Mouse (Mus musculus): ENCODE data around the gene Apom. TPM values are rescaled to one million over a fixed set of nuclear protein-coding genes. Genes with fewer than 3 reads are reported as not detected.

Gene Apom
- polyA plus RNA-seq, 1 experiment: 0.55 TPM

DNA sequence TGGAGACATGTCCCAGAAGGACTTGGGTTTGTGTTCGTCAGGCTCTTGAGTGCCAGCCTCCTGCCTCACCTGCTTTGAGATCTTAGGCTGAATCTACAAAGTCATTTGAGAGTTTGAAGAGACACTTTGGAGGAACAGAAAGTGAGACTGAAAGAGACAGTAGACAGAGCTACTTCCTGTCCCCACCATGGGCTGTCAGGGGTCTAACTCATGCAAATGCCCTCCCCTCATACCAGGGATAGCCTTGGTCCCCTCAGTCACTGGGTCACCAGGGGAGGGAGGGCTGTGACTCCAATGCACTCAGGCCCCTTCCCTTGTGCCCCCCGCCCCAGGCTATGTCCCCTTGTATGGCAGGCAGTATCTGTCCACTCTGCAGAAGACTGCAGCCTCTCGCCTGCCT, 41.5 kb upstream of the Apom start:
- peak overlapping the region; percentile 87 for H3K27ac ChIP-seq (ENCODE audit: control insufficient read depth, insufficient read depth, low read length)
- TF ChIP-seq POLR2A (IDR thresholded peaks at IDR 0.05; ENCODE audit: control insufficient read depth, extremely low read depth, insufficient read depth, low read length, poor library complexity) (no peak), CTCF (IDR thresholded peaks at IDR 0.05; ENCODE audit: borderline replicate concordance, control insufficient read depth, extremely low read depth, insufficient read depth, low read length, poor library complexity) (no peak)
- no peak for DNase-seq
- 56% methylated on average over 3 of the region's 3 CpGs for WGBS
- peaks cover 28% of the 10 kb centered on the region for H3K4me1 ChIP-seq (replicated peaks; ENCODE audit: control insufficient read depth, insufficient read depth, low read length)
- no peaks in the 10 kb centered on the region for H3K36me3 ChIP-seq (ENCODE audit: control insufficient read depth, insufficient read depth, low read length)
- H3K27me3 ChIP-seq (ENCODE audit: control insufficient read depth, insufficient read depth, low read length): no peaks in the 10 kb centered on the region
- H3K4me3 ChIP-seq (ENCODE audit: control insufficient read depth, insufficient read depth, low read length): no peak overlapping the region

DNA sequence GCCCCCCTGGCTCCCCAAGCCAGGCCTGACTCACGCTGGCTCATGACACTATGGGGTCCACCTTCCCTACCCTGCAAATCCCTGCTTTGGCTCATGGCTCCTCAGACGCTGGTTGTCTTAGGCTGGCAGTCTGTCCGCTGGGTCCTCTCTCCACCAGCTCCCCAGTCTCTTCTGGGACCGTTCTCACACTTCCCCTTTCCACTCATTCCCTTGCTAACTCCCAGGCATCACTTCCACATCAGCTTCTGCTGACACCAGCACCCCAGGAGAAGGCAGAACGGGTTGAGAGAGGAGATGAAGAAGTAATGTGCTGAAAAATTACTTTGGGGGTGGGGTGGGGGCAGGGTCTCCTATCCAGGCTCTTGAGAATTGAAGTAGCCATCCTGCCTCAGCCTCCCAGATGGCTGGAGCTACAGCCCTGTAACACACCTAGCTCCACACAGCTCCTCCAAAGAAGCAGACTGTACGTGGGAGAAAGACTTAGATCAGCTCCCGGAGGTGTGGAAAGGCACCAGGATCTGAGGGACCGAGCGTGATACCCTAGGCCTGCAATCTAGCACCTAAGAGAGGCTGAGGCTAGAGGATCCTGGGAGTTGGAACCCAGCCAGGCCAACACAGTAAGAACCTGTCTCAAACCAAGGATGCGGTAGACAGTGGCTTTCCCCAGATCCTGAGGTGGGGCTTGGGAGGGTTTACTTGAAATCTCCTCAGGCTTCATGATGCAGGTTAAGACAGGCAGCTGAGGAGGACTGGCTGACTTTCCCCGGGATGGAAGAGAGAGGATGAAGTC, 40.8 kb upstream of the Apom start:
- Histone ChIP-seq H3K4me1 (replicated peaks; ENCODE audit: control insufficient read depth, insufficient read depth, low read length) (peaks cover 28% of the 10 kb centered on the region), H3K27ac (ENCODE audit: control insufficient read depth, insufficient read depth, low read length) (peak overlapping the region; percentile 87), H3K27me3 (ENCODE audit: control insufficient read depth, insufficient read depth, low read length) (no peaks in the 10 kb centered on the region), H3K36me3 (ENCODE audit: control insufficient read depth, insufficient read depth, low read length) (no peaks in the 10 kb centered on the region), H3K4me3 (ENCODE audit: control insufficient read depth, insufficient read depth, low read length) (0 out of 2 replicates have a peak overlapping the region, but pooled peaks have one; percentile 3)
- no peak for DNase-seq
- 64% methylated on average over 11 of the region's 11 CpGs for WGBS
- TF ChIP-seq CTCF (IDR thresholded peaks at IDR 0.05; ENCODE audit: borderline replicate concordance, control insufficient read depth, extremely low read depth, insufficient read depth, low read length, poor library complexity): no peak
- TF ChIP-seq POLR2A (IDR thresholded peaks at IDR 0.05; ENCODE audit: control insufficient read depth, extremely low read depth, insufficient read depth, low read length, poor library complexity): no peak

DNA sequence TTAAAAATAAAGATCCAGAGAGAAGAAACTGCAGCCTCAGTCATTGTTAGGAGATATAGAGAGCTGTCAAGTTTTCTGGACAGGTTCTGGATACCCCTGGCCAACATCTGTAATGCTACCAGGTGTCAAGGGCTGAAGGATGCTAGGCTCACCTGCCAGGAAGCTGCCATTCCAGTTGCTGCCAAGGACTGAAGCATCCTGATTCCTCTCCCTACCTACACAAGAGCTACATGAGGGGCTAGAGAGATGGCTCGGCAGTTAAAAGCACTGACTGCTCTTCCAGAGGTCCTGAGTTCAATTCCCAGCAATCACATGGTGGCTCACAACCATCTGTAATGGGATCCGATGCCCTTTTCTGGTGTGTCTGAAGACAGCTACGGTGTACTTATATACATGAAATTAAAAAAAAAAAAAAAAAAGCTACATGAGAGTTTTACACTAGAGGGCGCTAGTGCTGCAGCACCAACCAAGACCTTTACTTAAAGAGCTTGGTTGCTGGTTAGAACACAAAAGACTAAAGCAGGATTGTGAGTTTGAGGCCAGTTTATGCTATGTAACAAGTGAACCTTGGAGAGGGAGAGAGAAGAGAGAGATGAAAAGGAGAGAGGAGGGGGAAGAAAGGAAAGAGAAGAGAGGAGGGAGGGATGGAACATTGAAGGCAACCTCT, 36.8 kb upstream of the Apom start:
- no peaks in the 10 kb centered on the region for H3K36me3 ChIP-seq (ENCODE audit: control insufficient read depth, insufficient read depth, low read length)
- no peak overlapping the region for H3K27ac ChIP-seq (ENCODE audit: control insufficient read depth, insufficient read depth, low read length)
- TF ChIP-seq CTCF (IDR thresholded peaks at IDR 0.05; ENCODE audit: borderline replicate concordance, control insufficient read depth, extremely low read depth, insufficient read depth, low read length, poor library complexity) (no peak), POLR2A (IDR thresholded peaks at IDR 0.05; ENCODE audit: control insufficient read depth, extremely low read depth, insufficient read depth, low read length, poor library complexity) (no peak)
- no peak overlapping the region for H3K4me3 ChIP-seq (ENCODE audit: control insufficient read depth, insufficient read depth, low read length)
- no peaks in the 10 kb centered on the region for H3K27me3 ChIP-seq (ENCODE audit: control insufficient read depth, insufficient read depth, low read length)
- DNase-seq: no peak
- peaks cover 25% of the 10 kb centered on the region for H3K4me1 ChIP-seq (replicated peaks; ENCODE audit: control insufficient read depth, insufficient read depth, low read length)
- 10% methylated on average over 4 of the region's 4 CpGs for WGBS

DNA sequence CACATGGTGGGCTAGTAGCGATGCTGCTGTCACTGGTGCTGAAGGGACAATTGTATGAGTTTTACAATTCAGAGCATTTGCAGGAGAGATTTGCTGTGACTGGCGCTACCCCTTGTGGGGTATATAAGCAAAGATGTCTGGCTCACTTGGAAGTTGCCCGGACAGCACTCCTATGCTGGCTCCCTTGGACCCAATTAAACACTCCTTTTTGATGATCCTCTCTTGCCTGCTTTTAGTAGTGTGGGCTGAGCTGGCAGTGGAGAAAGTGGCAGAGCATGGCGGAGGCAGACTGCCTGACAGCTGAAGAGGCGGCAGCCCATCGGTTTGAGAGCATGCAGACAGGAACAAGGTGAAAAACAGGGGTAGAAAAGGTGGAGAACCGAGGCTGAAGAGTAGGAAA, 35.9 kb upstream of the Apom start:
- Histone ChIP-seq H3K4me1 (replicated peaks; ENCODE audit: control insufficient read depth, insufficient read depth, low read length) (peaks cover 22% of the 10 kb centered on the region), H3K4me3 (ENCODE audit: control insufficient read depth, insufficient read depth, low read length) (no peak overlapping the region), H3K27ac (ENCODE audit: control insufficient read depth, insufficient read depth, low read length) (no peak overlapping the region), H3K27me3 (ENCODE audit: control insufficient read depth, insufficient read depth, low read length) (no peaks in the 10 kb centered on the region), H3K36me3 (ENCODE audit: control insufficient read depth, insufficient read depth, low read length) (no peaks in the 10 kb centered on the region)
- TF ChIP-seq CTCF (IDR thresholded peaks at IDR 0.05; ENCODE audit: borderline replicate concordance, control insufficient read depth, extremely low read depth, insufficient read depth, low read length, poor library complexity) (no peak), POLR2A (IDR thresholded peaks at IDR 0.05; ENCODE audit: control insufficient read depth, extremely low read depth, insufficient read depth, low read length, poor library complexity) (no peak)
- DNase-seq: no peak
- WGBS: 91% methylated on average over 7 of the region's 7 CpGs

DNA sequence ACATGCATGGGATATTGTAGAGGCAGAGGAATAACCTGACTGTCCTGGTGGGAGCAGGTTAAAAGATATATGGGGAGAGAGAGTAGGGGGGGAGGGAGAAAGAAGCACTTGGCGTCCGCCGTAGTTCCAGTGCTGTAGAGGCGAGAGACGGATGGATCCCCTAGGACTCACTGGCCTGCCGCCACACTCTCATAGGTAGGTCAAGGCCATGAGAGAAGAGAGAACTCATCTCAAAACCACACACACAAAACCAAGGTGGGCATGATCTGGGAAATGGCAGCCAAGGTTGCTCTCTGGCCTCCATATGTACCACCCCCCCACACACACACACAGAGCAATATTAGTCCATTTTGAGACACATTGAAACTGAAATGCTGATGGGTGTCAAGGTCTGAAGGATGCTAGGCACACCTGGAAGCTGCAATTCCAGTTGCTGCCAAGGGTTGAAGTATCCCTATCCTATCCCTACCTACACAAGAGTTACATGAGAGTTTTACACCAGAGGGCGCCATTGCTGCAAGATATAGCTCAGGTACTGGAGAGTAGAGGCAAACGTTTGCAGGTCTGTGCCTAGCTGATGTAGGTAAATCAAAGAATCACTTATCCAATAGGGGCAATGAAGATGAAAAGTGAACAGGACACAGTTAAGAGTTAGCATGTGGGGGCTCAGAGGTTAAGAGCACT, 34.6 kb upstream of the Apom start:
- Histone ChIP-seq H3K4me3 (ENCODE audit: control insufficient read depth, insufficient read depth, low read length) (no peak overlapping the region), H3K27me3 (ENCODE audit: control insufficient read depth, insufficient read depth, low read length) (no peaks in the 10 kb centered on the region), H3K36me3 (ENCODE audit: control insufficient read depth, insufficient read depth, low read length) (peaks cover 3% of the 10 kb centered on the region), H3K4me1 (replicated peaks; ENCODE audit: control insufficient read depth, insufficient read depth, low read length) (peaks cover 16% of the 10 kb centered on the region), H3K27ac (ENCODE audit: control insufficient read depth, insufficient read depth, low read length) (no peak overlapping the region)
- WGBS: 70% methylated on average over 8 of the region's 8 CpGs
- no peak for TF ChIP-seq CTCF (IDR thresholded peaks at IDR 0.05; ENCODE audit: borderline replicate concordance, control insufficient read depth, extremely low read depth, insufficient read depth, low read length, poor library complexity)
- TF ChIP-seq POLR2A (IDR thresholded peaks at IDR 0.05; ENCODE audit: control insufficient read depth, extremely low read depth, insufficient read depth, low read length, poor library complexity): no peak
- DNase-seq: peak; percentile 76

DNA sequence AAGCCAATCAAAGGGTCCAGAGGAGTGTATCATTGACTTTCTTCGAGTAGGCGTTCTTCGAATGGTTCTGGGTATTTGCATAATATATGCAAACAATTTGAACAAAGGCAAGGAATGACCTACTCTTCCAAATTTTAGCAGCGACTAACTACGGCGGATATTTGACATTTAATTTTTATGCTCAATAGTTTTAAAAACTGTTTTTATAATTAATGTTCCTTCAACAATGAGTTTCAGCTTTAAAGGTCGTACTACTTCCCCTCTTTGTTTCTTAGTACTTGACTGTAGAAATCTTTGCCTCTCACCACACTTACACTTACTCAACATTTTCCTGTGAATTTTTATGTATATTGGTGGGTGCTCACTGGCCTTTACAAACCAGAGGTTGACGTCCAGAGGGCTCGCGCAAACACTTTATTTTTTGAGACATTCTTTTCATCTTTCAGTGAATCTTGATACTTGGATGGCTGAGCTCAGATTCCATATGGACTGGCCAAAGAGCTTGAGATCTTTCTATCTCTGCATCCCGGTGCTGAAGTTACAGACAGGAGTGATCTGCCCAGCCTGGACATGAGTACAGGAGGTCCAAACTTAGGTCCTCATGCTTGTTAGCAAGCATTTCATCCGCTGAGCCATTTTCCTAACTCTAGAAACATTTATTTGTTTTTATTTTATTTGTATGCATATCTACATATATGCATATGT, 33.8 kb upstream of the Apom start:
- H3K36me3 ChIP-seq (ENCODE audit: control insufficient read depth, insufficient read depth, low read length): peaks cover 12% of the 10 kb centered on the region

More for the DNA sequence above, 33.8 kb upstream of the Apom start:
- Histone ChIP-seq H3K4me3 (ENCODE audit: control insufficient read depth, insufficient read depth, low read length) (peak overlapping the region; percentile 93), H3K4me1 (replicated peaks; ENCODE audit: control insufficient read depth, insufficient read depth, low read length) (peaks cover 16% of the 10 kb centered on the region), H3K27me3 (ENCODE audit: control insufficient read depth, insufficient read depth, low read length) (no peaks in the 10 kb centered on the region), H3K27ac (ENCODE audit: control insufficient read depth, insufficient read depth, low read length) (peak overlapping the region; percentile 94)
- TF ChIP-seq POLR2A (IDR thresholded peaks at IDR 0.05; ENCODE audit: control insufficient read depth, extremely low read depth, insufficient read depth, low read length, poor library complexity): no peak
- TF ChIP-seq CTCF (IDR thresholded peaks at IDR 0.05; ENCODE audit: borderline replicate concordance, control insufficient read depth, extremely low read depth, insufficient read depth, low read length, poor library complexity): no peak
- DNase-seq: no peak
- 24% methylated on average over 12 of the region's 12 CpGs for WGBS
